Mouse (Mus musculus) embryonic stem cell, embryonic (primary cell): Measurements from ENCODE around the gene Fbxw4.

Experiments used
- CTCF ChIA-PET, 4 experiments: fragments of 300-600 bp in 2 of 4; fragments of 350-600 bp in 2 of 4; sonication (Branson Sonifier 250); formaldehyde crosslinking; loops; one replicate each; lab custom pipeline; 2022; ENCODE audit warnings: inconsistent platforms in 2 of 4; lab: Charles Lee
- POLR2A ChIA-PET, 4 experiments: fragments of 300-600 bp in 2 of 4; fragments of 350-600 bp in 2 of 4; sonication (Branson Sonifier 250); formaldehyde crosslinking; loops; one replicate each; lab custom pipeline; 2022; ENCODE audit warnings: antibody characterized with exemption in 4 of 4, inconsistent platforms in 1 of 4; lab: Charles Lee

The Fbxw4 gene

GRCm38 (mm10) chr19:45629219-45629618 is 30.9 kb downstream of the Fbxw4 start:
- ChIA-PET CTCF (interaction anchor here (0.6 to 2.5 kb wide), 10 partner anchors 8 to 1115 kb away, joined by 3 to 17 read pairs (median 4); no protein-coding TSS in a partner anchor), POLR2A (interaction anchor here in 1 of 4 experiments (1.2 to 1.3 kb wide), 2 partner anchors 9 to 48 kb away, joined by 3 read pairs; no protein-coding TSS in a partner anchor)

DNA sequence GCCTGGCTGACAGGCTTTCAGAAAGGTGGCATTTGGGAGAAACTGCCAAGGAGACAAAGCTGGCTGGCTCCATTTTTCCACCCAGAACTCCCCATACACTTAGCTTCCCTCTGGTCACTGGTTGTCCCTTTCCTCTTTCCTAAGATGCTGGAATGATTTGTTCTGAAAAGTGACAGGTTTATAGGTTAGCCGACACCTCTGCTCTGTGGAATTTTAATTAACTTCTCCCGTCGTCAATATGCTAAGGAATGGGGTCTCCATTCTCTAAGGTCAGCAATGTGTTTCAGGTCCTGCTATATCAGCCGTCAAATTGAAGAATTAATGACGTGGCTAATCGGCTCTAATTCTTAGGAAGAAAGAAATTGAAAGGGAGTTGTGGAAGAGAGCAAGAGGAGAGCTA is 31.5 kb downstream of the Fbxw4 start:
- POLR2A ChIA-PET = no interaction called here
- CTCF ChIA-PET = interaction anchor here in 3 of 4 experiments (0.6 to 2.5 kb wide), 9 partner anchors 8 to 1115 kb away, joined by 3 to 17 read pairs (median 4); no protein-coding TSS in a partner anchor

DNA sequence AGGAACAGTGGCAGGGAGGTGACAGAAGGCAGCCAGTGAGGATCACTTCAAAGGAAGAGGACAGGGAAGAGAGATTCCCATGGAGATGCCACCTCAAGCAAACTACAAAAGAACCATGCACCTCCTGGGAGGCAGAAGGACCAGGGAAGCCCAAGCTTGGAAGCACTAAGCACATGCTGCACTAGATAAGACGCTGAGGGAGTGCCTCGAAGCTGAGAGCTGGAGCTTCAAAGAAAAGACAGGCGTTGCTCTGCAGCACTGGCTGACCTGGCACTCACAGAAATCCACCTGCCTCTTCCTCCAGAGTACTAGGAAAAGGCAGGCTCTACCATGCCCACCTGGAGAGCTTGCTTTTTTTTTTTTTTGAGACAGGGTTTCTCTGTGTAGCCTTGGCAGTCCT is 33.1 kb downstream of the Fbxw4 start:
- ChIA-PET POLR2A (interaction anchor here in 1 of 4 experiments (0.6 kb wide), 1 partner anchor 130 kb away, joined by 3 read pairs; no protein-coding TSS in a partner anchor), CTCF (interaction anchor here in 1 of 4 experiments (0.7 to 1.1 kb wide), 2 partner anchors 53 to 54 kb away, joined by 4 read pairs; no protein-coding TSS in a partner anchor)

- ChIA-PET POLR2A (interaction anchor here in 1 of 4 experiments (1.4 to 2.4 kb wide), 2 partner anchors 11 to 14 kb away, joined by 3 to 21 read pairs; no protein-coding TSS in a partner anchor), CTCF (no interaction called here)
Observed at GRCm38 (mm10) chr19:45623710-45624109, 36.4 kb downstream of the Fbxw4 start.

GRCm38 (mm10) chr19:45622144-45622543 is 38.0 kb downstream of the Fbxw4 start:
- ChIA-PET POLR2A (interaction anchor here in 3 of 4 experiments (0.6 to 2.4 kb wide), 16 partner anchors 9 to 448 kb away, joined by 3 to 21 read pairs (median 4); partner anchors contain the start of genes Gm17018 (in 1 of the 3) and Poll (in 1 of the 3)), CTCF (interaction anchor here (0.5 to 1.6 kb wide), 8 partner anchors 14 to 888 kb away, joined by 3 to 9 read pairs (median 3); no protein-coding TSS in a partner anchor)

- ChIA-PET CTCF (interaction anchor here in 3 of 4 experiments (1.0 to 1.6 kb wide), 5 partner anchors 8 to 47 kb away, joined by 3 to 9 read pairs (median 4); no protein-coding TSS in a partner anchor), POLR2A (interaction anchor here in 2 of 4 experiments (0.6 to 2.4 kb wide), 13 partner anchors 8 to 148 kb away, joined by 3 to 21 read pairs (median 6); partner anchors contain the start of gene Fbxw4 (in 1 of the 2))
Observed at GRCm38 (mm10) chr19:45621061-45621460, 39.1 kb downstream of the Fbxw4 start.

GRCm38 (mm10) chr19:45619744-45620501 is 40.2 kb downstream of the Fbxw4 start:
- CTCF ChIA-PET = interaction anchor here in 3 of 4 experiments (0.6 to 1.5 kb wide), 3 partner anchors 46 to 1250 kb away, joined by 6 to 7 read pairs (median 6); no protein-coding TSS in a partner anchor

GRCm38 (mm10) chr19:45618184-45618583 is 41.9 kb downstream of the Fbxw4 start:
- ChIA-PET POLR2A (interaction anchor here in 2 of 4 experiments (0.7 to 2.3 kb wide), 4 partner anchors 8 to 28 kb away, joined by 3 to 5 read pairs (median 4); no protein-coding TSS in a partner anchor), CTCF (interaction anchor here in 3 of 4 experiments (0.5 to 1.1 kb wide), 8 partner anchors 11 to 396 kb away, joined by 3 to 12 read pairs (median 3); no protein-coding TSS in a partner anchor)

More at GRCm38 (mm10) chr19:45619744-45620501, 40.2 kb downstream of the Fbxw4 start:
- POLR2A ChIA-PET = interaction anchor here in 3 of 4 experiments (0.7 to 1.8 kb wide), 9 partner anchors 10 to 171 kb away, joined by 3 to 6 read pairs (median 3); partner anchors contain the start of gene Fbxw4 (in 1 of the 3)

GRCm38 (mm10) chr19:45616735-45617134 is 43.4 kb downstream of the Fbxw4 start:
- CTCF ChIA-PET = no interaction called here
- POLR2A ChIA-PET = interaction anchor here in 1 of 4 experiments (1.0 to 2.3 kb wide), 2 partner anchors 14 to 92 kb away, joined by 3 to 5 read pairs; no protein-coding TSS in a partner anchor

DNA sequence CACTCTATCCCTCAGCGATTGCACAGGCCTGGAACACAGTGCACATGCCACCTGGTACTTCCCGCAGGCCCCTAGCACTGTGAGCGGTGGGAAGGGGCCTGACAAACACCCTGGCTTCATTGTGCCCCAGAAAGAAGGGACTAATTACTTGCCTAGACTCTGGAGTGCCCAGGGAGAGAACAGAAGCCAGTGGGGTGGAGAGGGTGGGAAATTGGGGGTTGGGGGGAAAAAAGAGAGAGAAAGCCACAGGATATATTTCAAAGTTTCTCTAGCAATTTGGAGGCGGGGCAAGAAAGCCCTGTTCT is 43.9 kb downstream of the Fbxw4 start:
- ChIA-PET CTCF (no interaction called here), POLR2A (interaction anchor here in 1 of 4 experiments (1.6 to 2.3 kb wide), 2 partner anchors 13 to 40 kb away, joined by 4 to 5 read pairs; no protein-coding TSS in a partner anchor)

DNA sequence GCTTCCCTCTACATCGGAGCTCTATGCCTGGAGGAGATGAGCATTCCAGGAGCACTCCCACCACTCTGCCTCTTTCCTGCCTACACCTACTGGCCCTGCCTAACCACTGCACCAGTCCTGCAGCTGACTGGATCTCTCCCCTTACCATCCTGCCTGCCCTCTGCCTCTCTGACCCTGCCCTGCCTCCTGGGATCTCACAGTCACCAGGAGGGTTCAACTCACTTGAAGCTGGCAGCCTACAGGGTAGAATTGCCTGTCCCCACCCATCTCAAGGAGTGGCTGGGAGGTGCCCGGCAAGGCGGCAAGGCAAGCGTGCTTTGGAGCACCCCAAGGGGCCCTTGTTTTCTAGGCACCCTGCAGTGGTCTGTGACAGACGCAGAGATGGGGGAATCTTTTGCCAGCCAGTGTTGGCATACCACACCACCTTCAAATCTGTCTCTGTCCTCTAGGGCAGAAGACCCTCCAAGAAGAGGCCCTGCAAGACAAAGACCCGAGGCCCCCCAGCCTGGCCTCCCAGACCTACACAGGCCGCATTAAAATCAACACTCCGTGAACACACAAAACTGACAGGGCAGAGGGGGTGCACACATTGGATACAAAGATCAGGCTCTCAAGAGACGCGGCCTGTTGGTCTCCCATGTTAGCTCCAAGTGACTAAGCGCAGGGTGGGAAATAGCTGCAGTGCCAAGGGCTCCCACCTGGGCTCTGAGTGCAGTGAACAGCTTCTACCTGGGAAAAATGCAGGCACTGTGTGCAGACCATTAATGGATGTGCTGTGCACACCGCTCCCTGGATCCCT is 44.5 kb downstream of the Fbxw4 start:
- ChIA-PET POLR2A (interaction anchor here in 2 of 4 experiments (0.6 to 2.3 kb wide), 6 partner anchors 10 to 598 kb away, joined by 3 to 9 read pairs (median 4); no protein-coding TSS in a partner anchor), CTCF (interaction anchor here in 1 of 4 experiments (0.5 to 1.4 kb wide), 3 partner anchors 39 to 542 kb away, joined by 3 to 8 read pairs (median 4); no protein-coding TSS in a partner anchor)

GRCm38 (mm10) chr19:45614928-45615327 is 45.2 kb downstream of the Fbxw4 start:
- ChIA-PET CTCF (interaction anchor here in 3 of 4 experiments (0.5 to 1.4 kb wide), 5 partner anchors 38 to 541 kb away, joined by 3 to 8 read pairs (median 4); no protein-coding TSS in a partner anchor), POLR2A (interaction anchor here in 1 of 4 experiments (0.5 to 4.3 kb wide), 5 partner anchors 7 to 116 kb away, joined by 3 to 21 read pairs (median 3); no protein-coding TSS in a partner anchor)

- ChIA-PET CTCF (interaction anchor here in 2 of 4 experiments (0.7 to 1.4 kb wide), 2 partner anchors 40 to 41 kb away, joined by 3 to 8 read pairs; no protein-coding TSS in a partner anchor), POLR2A (interaction anchor here in 1 of 4 experiments (0.5 to 4.3 kb wide), 5 partner anchors 8 to 117 kb away, joined by 3 to 21 read pairs (median 3); no protein-coding TSS in a partner anchor)
Observed at GRCm38 (mm10) chr19:45614375-45614774, 45.7 kb downstream of the Fbxw4 start.

GRCm38 (mm10) chr19:45610823-45611222 is 49.3 kb downstream of the Fbxw4 start:
- ChIA-PET POLR2A (interaction anchor here in 2 of 4 experiments (1.2 to 4.3 kb wide), 3 partner anchors 11 to 19 kb away, joined by 3 to 21 read pairs (median 10); no protein-coding TSS in a partner anchor), CTCF (interaction anchor here in 2 of 4 experiments (0.9 to 1.3 kb wide), 2 partner anchors 30 to 66 kb away, joined by 3 read pairs; no protein-coding TSS in a partner anchor)

DNA sequence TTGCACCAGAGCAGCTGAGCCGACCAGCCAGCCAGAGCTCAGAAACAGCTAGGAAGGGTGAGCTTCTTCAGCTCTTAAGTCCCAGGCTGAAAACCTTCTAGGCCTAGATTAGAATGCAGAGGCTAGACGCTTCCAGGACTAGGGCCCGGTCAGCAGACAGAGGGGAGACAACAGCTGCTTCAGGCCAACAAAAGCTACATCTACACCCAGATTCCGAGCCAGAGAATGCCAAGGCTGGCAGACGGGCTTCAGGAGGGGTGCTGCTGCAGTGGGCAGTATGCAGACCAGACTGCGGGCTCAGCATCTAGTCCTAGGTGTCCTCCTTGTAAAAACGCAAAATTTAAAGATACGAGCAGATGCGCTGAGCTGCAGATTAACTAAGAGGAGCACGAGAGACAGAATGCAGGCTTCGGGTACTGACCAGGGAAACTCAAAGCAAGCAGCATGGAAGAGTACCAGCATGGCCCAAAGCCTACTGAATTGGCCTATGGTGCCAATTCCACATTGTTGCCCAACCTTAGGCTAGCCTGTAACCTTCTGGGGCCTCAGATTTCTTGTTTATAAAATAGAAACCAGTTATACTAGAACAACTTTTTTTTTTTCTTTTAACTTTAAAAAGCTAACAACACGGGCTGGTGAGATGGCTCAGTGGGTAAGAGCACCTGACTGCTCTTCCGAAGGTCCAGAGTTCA is 51.3 kb downstream of the Fbxw4 start:
- ChIA-PET POLR2A (interaction anchor here in 3 of 4 experiments (0.7 to 1.7 kb wide), 8 partner anchors 9 to 563 kb away, joined by 3 to 6 read pairs (median 4); partner anchors contain the start of gene Pdzd7 (in 1 of the 3)), CTCF (interaction anchor here (0.6 to 2.1 kb wide), 12 partner anchors 28 to 1277 kb away, joined by 3 to 9 read pairs (median 4); no protein-coding TSS in a partner anchor)

DNA sequence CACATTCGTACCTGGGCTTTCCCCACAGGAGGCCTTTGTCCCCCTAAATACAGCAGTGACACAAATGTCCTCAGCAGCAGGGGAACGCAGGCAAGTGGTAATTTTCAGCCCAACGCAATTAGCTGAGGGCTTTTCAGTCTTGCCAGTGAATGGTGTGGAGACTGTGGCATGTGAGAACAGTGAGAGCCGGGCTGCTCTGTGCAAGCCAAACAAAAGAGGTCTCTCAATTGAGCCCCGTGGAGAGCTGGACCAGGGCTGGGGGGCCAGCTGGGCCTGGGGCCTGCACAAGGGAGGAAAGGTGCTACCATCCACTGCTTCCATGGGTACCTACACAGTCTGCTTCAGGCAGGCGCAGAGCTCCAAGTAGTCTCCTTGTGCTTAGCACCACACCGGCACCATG is 52.6 kb downstream of the Fbxw4 start:
- ChIA-PET POLR2A (interaction anchor here in 1 of 4 experiments (1.1 to 1.7 kb wide), 2 partner anchors 11 to 14 kb away, joined by 4 read pairs; no protein-coding TSS in a partner anchor), CTCF (interaction anchor here in 3 of 4 experiments (0.9 to 2.1 kb wide), 4 partner anchors 26 to 34 kb away, joined by 4 to 9 read pairs (median 4); no protein-coding TSS in a partner anchor)
